Mouse (Mus musculus): ENCODE measurements around the gene Xpa.
"Not testable (repeated sequence)": the region's sequence is repeated elsewhere in the genome, so short reads cannot be mapped to it uniquely, and the experiment has no call there.

Gene Xpa

DNA sequence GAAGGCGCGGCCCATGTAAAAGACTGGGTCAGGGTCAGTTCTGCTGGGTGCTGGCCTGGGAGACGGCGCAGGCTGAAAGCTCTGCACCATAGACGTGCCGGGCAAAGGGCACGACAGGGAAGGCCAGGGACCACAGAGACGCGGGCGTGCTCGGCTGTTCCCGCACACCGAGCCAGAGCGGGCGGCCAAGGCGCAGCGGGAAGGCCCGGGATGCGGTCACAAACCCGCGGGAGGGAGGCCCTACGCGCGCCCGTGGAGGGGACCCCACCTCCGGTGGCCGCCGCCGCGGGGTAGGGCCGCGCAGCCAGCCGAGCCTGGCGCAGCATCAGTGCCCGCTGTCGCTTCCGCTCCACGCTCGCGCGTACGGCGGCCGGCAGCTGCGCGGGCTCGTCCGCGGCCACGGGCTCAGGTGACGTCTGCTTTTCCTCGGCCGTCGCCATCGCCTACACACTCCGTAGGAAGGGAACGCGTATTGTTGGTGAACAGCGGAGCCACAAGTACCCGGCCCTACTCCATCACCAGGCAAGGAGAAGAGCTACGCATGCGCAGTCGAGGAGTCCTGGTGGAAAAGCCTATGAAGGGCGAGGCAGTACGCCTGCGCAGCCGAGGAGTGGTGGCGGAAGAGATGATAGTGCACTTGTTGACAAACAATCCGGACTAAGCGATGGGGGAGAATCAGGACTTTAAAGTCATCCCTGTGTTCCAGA lies at the start of gene Xpa:
Gene Xpa (minus strand): TSS at position 531 of the 707 bp plus-strand sequence.
- DNase-seq (ENCODE audit: low spot score): peak; percentile 88

DNA sequence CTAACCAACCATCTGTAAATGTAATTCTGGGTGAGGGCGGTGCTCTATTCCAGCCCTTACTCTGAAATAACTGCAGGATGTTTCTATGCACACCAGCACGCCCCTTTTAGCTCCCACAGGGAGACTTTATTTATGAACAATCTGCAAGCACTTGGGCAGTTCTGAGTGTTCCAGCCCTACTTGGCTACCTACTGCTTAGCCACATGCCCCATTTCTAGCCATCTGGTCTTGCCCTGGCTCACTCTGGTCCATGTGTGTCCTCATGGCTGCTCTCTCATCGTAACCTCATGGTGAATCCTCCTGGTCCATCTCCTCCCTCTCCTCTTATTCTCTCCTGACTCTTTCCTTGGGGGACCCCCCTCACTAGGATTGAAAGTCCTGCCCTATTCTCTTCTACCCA lies 39.8 kb upstream of the Xpa start:
- no peak for DNase-seq (ENCODE audit: low spot score)

DNA sequence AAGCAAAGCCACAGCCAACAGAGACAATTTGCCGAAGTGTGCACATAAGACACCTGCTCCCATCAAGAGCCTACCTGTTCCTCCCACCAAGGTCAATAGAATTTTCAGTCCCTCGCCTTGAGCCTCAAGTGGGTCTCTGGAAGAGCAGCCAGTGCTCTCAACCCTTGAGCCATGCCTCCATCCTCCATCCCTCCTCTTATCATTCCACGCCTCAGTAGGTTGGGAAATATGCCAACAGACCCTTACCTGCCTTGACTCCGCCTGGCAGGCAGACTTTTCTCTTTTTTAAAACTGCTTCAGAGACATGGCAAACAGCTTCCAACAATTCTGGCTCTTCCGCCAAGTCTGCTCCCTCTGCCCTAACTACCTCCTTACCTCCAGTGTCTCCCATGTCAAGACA lies 38.6 kb upstream of the Xpa start:
- DNase-seq (ENCODE audit: low spot score): no peak

DNA sequence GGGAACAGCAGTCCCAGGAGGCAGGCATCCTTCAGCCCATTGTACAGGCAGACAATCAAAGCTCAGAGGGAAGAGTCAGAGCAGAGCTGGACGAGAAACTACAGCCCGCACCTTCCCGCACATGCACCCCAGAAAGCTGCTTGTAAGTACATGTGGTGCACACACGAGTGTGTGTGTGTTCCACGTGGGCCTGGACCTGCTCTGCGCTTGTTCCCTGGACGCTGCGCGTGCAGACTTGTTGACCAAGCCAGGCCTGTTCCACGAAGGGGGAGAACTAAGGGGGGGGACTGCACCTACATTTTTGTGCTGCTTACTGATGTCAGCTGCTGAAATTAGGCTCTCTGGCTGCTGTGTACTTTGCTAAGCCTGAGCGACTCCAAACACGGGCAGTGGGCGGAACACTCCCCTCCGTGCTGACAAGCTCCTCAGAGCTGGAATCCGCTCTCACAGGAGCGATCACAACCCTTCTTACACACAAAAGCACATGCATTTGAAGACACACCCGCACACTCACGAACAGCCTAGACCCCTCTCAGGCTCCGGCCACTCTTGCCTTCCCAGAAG lies 30.9 kb upstream of the Xpa start:
- DNase-seq (ENCODE audit: low spot score): no peak

DNA sequence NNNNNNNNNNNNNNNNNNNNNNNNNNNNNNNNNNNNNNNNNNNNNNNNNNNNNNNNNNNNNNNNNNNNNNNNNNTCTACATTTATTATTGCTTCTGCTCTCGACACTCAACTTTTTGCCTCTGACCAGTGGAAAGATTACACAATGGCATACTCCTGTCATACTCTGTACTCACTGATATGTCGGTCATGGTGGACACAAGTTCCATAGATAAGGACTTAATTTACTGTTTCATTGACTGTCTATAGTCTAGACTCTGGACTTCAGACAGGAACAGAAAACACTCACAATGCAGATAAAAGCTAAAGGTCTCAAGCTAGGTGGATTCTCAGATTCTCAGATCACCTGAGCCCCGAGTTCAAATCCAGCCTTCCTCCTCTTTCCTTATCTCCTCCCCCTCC lies 25.0 kb upstream of the Xpa start:
- DNase-seq (ENCODE audit: low spot score): no peak

DNA sequence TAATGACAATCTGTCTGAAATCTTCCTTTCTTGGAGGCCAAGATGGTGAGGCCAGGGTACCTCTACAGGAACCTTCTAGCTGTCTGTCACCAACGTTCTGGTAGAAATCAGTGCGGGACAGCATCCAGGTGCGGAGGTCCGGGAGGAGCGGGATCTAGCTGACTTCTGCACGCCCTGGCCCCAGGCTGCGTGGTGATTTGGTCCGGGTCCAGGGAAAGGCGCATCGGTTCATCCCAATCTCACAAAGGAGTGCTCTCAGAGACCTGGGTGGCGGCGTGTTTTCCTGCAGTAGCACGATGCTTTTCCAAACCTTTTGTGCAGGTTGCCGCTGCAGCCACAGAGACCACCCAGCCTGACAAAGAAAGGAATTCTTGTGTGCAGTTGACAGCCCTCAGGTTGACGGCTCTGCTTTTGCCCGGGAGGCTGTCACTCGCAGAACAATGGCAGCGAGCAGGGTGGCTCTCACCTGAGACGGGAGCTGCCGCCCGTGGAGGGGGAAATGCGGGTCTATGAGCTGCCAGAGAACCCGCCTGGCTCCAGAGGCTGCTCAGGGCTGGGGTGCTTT lies 6.5 kb upstream of the Xpa start:
- DNase-seq (ENCODE audit: low spot score): no peak

DNA sequence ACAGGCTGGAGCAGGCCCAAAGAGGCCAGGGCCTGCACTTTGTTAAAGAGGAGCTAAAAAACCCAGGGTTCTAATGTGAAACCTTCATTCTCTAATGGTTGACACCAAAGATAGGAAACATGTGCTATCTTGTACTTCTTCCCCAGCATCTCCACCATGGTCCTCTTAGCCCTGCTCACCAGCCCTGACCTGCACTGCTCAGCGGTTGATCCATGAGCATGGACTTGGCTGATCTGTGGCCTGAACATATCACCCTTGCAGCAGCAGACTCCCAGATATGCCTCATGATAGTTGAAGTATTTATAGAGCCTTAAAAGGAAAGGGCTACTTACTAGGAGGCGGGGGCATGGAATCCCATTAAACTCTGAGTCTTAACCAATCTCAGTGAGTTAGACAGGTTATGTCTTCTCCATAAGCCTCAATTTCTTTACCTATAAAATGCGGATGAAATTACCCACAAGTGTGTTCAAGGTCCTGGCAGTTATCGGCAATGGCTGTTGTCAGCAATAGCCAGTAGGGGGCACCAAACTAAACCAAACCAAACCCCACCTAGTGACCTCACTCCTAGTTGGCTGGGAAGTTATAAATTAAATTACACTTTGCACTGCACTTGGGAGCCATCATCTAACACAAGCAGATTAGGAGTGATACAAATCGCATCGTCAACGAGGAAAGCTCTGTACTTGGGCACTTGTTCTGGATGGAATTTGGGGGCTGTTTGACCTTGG lies 5.9 kb upstream of the Xpa start:
- DNase-seq (ENCODE audit: low spot score): peak; percentile 68

DNA sequence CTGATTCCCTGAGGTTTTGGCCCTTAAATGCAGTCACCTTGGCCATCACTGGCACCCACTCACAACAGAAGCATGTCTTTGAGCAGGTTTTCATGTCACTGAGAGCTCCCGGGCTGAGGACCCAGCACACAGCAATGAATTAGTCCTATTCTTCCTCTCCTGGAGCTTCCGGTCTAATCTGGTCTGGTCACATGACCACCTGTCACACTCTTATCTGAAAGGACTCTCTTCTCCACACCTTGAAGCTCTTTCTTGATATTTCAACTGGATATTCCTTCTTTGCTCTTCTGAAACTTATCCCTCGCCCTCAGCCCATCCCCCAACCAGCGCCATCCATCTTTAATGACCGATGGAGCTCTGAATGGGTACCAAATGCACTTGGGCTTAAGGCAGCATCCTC lies 2.0 kb upstream of the Xpa start:
- no peak for DNase-seq (ENCODE audit: low spot score)

DNA sequence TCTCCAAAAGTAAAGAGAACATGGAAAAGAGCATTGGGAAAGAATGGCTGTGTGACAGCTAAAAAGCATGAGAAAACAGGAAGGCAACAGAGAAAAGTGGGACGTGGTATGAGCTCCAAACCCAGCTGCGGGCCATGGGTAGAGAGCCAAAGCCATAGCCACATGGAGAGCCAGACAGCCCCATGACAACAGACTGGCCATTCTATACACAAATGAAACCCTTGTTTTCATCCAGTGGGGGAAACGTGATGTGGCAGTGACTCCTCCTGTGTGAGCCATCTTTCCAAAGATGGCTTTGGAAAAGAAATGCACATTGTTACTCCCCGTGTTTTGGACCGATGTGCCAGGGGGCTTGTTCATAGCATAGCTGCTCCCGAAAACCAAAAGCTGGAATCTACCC lies 402 bp upstream of the Xpa start:
- no peak for DNase-seq (ENCODE audit: low spot score)

DNA sequence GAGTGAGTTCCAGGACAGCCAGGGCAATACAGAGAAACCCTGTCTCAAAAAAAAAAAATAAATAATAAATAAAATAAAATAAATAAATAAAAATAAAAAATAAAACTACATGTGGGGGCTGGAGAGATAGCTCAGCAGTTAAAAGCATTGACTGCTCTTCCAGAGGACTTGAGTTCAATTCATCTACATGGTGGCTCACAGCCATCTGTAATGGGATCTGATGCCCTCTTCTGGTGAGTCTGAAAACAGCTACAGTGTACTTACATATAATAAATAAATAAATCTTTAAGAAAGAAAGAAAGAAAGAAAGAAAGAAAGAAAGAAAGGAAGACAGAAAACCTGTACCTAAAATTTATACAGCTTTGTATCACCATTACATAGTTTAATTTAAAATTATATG lies 4.1 kb downstream of the Xpa start:
- DNase-seq (ENCODE audit: low spot score): not testable (repeated sequence)

DNA sequence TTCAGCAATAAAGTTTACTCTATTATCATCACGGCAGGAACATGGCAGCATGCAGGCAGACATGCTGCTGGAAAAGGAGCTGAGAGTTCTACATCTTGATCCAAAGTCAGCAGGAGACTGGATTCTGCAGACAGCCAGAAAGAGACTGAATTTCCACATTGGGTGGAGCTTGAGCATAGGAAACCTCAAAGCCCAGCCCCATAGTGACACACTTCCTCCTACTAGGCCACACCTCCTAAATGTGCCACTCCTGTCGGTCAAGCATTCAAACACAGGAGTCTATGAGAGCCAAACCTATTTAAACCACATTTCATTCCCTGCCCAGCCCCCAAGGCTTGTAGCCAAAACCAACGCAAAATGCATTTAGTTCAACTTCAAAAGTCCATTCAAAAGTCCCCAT lies 9.6 kb downstream of the Xpa start:
- no peak for DNase-seq (ENCODE audit: low spot score)

DNA sequence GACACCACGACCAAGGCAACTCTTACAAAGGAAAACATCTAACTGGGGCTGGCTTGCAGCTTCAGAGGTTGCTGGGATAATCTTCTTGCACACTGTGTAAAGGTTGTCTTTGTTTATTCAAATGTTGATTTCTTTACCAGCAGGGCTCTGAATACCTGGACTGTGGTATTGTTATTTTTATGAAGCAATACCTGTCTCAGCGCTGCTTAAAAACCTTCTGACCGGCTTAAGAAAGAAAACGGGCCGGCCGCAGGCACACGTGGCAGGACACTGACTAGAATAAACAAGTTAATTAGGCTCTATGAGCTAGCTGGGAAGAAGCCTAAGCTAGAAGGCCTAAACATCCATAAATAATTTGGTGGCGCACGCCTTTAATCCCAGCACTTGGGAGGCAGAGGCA lies 10.2 kb downstream of the Xpa start:
- DNase-seq (ENCODE audit: low spot score): no peak

DNA sequence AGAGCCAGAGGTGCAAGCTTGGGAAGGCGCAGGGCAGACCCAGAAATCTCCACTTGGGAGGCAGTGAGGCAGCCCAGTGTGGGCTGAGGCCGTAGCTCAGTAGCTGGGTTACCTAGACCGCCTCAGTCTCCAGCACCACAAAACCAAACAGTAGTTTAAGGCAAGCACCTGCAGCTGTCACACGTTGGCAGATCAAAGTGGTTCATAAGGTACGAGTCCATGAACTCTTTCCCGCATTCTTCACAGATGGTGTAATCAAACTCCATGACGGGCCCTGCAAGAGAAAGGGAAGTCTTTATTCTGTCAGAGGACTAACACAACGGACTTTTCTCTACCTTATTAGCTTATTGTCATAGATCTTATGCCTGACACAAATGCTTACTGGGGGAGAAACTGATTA lies 10.7 kb downstream of the Xpa start:
- no peak for DNase-seq (ENCODE audit: low spot score)

DNA sequence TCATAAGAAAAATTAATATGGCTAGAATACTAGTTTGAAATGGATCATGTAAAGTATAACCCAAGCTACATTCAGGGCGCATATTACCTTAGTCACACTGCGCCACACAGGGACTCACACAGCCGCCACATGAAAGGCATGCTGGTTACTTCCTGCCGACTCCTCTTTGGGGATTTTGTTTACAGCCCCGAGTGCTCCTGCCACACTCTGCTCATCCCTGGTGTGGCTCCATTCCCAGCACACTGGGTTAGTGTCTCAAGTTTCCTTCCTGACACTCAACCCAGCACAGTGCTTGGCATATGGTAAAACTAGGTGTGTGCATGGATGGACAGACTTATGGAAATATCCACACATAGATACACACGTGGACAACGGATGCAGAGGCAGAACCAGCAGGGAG lies 13.9 kb downstream of the Xpa start:
- DNase-seq (ENCODE audit: low spot score): no peak

DNA sequence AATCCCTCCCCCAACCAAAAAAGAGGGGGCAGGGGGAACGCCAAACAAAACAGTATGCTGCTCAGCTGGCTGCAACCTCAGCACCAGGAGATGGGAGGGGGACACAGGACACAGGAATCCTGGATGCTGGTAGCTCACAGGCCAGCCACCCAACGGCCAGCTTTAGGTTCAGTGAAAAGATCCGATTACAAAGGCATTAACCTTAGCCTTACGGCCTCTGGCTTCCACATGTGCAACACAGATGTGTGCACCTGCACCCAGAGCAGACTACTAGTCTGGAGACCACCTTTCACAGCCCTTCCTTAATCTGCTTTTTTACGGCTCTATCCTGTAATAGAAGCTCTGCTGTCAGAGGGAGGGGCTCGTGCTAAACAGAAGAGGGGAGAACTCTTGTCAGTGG lies 14.9 kb downstream of the Xpa start:
- no peak for DNase-seq (ENCODE audit: low spot score)

DNA sequence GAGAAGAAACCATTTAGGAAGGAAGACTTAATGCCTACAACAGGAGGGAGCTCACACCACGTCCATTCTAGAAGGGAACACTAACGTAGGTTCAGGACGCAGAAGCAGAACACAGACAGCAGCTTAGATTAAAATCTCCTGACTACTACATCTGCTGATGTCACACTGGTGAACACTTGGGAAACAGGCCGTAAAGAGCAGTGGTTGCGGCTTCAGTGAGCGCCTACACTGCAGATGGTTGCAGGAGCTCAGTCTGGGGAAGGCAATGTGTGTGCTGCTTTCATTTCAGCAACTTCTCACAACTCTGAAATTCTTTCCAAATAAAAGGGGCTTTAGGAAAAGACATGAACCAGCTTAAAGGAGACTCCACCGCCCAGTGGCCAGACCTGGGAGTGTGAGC lies 18.6 kb downstream of the Xpa start:
- DNase-seq (ENCODE audit: low spot score): no peak

DNA sequence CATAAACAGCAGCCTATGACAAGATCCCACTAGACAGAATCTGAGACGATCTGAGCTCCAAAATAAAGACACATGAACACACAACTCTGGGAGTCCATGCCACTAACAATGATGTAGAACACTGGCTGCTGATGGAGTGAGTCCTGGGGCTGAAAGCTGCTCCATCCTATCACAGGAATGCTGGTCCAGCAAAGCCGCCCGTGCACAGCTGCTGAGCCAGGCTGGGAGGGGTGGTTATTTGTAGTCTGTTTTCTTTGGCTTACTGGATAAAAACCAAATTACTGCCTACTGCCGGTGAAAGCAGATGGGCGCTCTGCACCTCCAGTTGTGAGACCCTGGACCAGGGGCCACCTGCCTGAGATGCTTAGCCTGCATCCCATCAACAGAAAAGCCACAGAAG lies 19.1 kb downstream of the Xpa start:
- no peak for DNase-seq (ENCODE audit: low spot score)

DNA sequence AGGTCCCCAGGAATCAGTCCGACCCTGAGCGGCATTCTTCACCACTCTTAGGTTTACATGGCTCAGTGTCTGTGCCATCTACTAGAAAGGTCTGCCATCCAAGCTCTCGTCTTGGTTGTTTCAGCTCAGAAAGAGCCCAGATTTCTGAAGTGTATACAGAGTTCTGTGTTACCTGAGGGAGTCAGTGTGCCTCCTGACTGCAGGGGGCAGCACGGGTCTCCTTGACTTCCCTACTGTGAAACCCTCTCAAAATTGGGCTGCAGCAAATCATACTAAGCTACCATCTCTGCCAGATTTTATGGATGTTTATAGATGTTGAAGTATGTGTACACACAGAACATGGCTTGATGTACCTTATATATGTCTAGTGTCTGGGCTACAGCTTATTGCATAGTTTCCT lies 19.8 kb downstream of the Xpa start:
- no peak for DNase-seq (ENCODE audit: low spot score)

DNA sequence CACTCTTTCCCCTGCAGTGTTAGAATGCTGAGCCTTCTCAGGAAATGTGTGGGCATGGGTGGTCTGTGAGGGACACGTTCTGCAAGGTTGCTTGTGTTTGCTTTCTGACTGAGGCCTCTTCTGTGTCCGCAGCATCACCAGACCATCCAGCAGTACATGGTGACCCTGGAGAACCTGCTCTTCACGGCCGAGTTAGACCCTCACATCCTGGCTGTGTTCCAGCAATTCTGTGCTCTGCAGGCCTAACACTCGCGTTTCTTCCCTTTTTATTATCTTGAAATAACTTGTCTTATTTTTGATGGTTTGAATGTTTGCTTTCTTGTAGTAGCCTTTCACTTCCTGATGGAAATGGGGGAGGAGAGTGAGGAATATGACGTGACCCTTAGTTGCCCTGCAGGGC lies 24.4 kb downstream of the Xpa start:
- no peak for DNase-seq (ENCODE audit: low spot score)

DNA sequence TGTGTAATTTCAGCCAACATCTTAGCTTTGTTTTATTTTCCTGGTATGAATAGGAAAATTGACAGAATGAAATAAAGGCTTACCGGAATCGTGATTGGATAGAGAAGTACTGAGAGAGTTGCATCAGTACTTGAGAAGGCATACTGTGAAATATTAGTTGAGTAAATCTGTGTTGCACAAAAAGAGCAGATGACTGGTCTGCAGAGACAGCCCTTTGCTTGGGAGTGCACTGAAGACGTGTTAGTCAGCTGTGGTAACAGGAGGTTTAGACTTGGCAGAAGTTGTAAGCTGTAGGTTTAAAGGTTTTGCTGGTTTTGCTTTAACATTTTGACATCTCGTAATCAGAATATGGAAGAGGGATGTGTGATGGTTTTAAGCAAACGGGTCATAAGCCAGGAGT lies 30.3 kb downstream of the Xpa start:
- no peak for DNase-seq (ENCODE audit: low spot score)

DNA sequence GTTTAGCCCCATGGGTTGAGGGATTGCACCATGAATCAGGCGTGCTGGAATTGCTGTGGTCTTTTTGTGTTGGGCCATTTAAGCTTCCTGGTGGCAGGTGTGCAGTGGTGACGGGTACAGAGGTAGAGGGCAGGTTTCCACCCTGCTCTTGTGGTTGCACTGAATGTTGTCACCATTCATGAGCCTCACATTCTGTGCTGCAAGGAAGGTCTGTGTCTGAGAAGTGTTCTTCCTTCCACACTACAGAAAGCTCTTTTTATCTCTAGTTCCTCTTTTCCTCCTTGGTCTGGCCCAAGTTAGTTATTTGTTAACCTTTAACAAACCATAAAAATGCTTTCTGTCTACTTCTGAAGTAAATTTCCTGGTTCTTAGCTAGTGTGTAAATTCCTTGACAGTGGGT lies 32.1 kb downstream of the Xpa start:
- no peak for DNase-seq (ENCODE audit: low spot score)

DNA sequence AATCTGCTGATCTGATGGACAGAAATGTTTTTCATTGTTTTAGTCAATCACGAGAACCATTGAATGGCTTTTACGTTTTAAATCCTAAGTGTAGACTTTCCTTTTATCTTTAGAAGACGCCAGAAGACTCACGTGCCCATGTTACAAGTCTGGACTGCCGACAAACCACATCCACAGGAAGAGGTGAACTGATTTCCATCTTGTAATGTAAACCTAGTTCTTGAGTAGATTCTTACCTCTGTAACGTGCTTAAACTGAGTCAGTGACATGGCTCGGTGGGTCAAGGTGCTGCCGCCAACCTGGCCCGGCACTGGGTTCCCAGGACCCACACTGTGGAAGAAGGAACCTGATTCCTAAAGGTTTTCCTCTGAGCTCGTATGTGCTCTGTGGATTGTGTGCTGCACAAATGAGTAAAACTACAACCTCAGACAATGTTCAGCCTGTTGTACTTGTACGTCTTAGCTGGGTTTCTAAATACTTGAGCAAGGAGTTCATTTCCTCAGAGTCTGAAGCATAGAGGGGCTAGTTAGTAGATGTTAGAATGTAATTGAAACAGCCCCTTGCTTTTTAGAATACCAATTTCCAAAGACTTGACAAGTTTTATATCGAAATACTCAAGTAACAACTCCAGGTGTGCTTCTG lies 44.1 kb downstream of the Xpa start:
- DNase-seq (ENCODE audit: low spot score): no peak

DNA sequence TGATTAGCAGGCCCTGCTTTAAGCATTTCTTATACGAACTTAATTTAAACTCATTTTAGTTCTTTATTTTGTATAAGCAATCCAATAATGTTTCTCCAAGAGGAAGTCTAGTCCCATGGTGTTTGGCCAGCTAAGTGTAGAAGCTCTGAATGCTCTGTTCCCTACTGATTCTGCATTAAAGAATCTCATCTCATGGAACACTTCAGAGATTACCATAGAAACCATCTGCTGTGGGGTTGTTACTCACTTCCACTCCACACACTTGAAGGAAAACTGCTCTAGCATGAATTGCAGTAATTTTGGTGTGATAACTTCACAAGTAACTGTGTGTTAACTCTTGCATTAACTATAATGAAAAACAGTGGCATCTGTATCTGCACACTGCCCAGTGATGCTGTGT lies 49.2 kb downstream of the Xpa start:
- no peak for DNase-seq (ENCODE audit: low spot score)

Data from layer of hippocampus, adult 9-10 months (tissue).